Mouse (Mus musculus): ENCODE data around the gene Ifit2. TPM values are rescaled to one million over a fixed set of nuclear protein-coding genes. Genes with fewer than 3 reads are reported as not detected.
"Not testable (repeated sequence)": the region's sequence is repeated elsewhere in the genome, so short reads cannot be mapped to it uniquely, and the experiment has no call there.

Ifit2 gene
- polyA plus RNA-seq, 1 experiment from 2014 or later: 12.5 TPM

GRCm38 (mm10) chr19:34571080-34571479 is 20.6 kb downstream of the Ifit2 start:
- Histone ChIP-seq H3K36me3 (replicated peaks; ENCODE audit: control insufficient read depth, insufficient read depth, low read depth, low read length) (no peaks in the 10 kb centered on the region), H3K4me3 (ENCODE audit: low read depth, low read length) (no peak overlapping the region), H3K9ac (replicated peaks; ENCODE audit: low read length) (no peak overlapping the region), H3K27ac (replicated peaks; ENCODE audit: low read depth, low read length) (no peak overlapping the region), H3K4me2 (ENCODE audit: low read depth, low read length) (no peak overlapping the region), H3K9me3 (replicated peaks; ENCODE audit: control insufficient read depth, low read length) (no peaks in the 10 kb centered on the region), H3K4me1 (ENCODE audit: control insufficient read depth, insufficient read depth, low read length) (no peaks in the 10 kb centered on the region), H3K27me3 (ENCODE audit: control insufficient read depth, insufficient read depth, low read length) (no peaks in the 10 kb centered on the region)
- DNase-seq (ENCODE audit: low spot score) (no peak), ATAC-seq (replicated peaks; ENCODE audit: insufficient number of reproducible peaks, low FRiP score, low TSS enrichment, low read depth) (no peak)
- 90% methylated on average over 1 of the region's 1 CpGs for WGBS

GRCm38 (mm10) chr19:34573650-34574049 is 23.2 kb downstream of the Ifit2 start:
- 93% methylated on average over 5 of the region's 5 CpGs for WGBS
- H3K9ac ChIP-seq (replicated peaks; ENCODE audit: low read length): no peak overlapping the region
- no peak overlapping the region for H3K4me3 ChIP-seq (ENCODE audit: low read depth, low read length)
- no peaks in the 10 kb centered on the region for H3K4me1 ChIP-seq (ENCODE audit: control insufficient read depth, insufficient read depth, low read length)
- ATAC-seq (replicated peaks; ENCODE audit: insufficient number of reproducible peaks, low FRiP score, low TSS enrichment, low read depth) (no peak), DNase-seq (ENCODE audit: low spot score) (no peak)
- no peak overlapping the region for H3K4me2 ChIP-seq (ENCODE audit: low read depth, low read length)
- no peaks in the 10 kb centered on the region for H3K27me3 ChIP-seq (ENCODE audit: control insufficient read depth, insufficient read depth, low read length)
- no peak overlapping the region for H3K27ac ChIP-seq (replicated peaks; ENCODE audit: low read depth, low read length)
- H3K9me3 ChIP-seq (replicated peaks; ENCODE audit: control insufficient read depth, low read length): no peaks in the 10 kb centered on the region
- H3K36me3 ChIP-seq (replicated peaks; ENCODE audit: control insufficient read depth, insufficient read depth, low read depth, low read length): no peaks in the 10 kb centered on the region

GRCm38 (mm10) chr19:34577121-34577520 is 26.6 kb downstream of the Ifit2 start:
- H3K27me3 ChIP-seq (ENCODE audit: control insufficient read depth, insufficient read depth, low read length): no peaks in the 10 kb centered on the region
- H3K4me2 ChIP-seq (ENCODE audit: low read depth, low read length): no peak overlapping the region
- no peak for DNase-seq (ENCODE audit: low spot score)
- H3K4me3 ChIP-seq (ENCODE audit: low read depth, low read length): no peak overlapping the region
- no peak overlapping the region for H3K27ac ChIP-seq (replicated peaks; ENCODE audit: low read depth, low read length)
- H3K36me3 ChIP-seq (replicated peaks; ENCODE audit: control insufficient read depth, insufficient read depth, low read depth, low read length): no peaks in the 10 kb centered on the region
- WGBS: 70% methylated on average over 1 of the region's 1 CpGs
- H3K9ac ChIP-seq (replicated peaks; ENCODE audit: low read length): no peak overlapping the region
- H3K9me3 ChIP-seq (replicated peaks; ENCODE audit: control insufficient read depth, low read length): no peaks in the 10 kb centered on the region
- ATAC-seq (replicated peaks; ENCODE audit: insufficient number of reproducible peaks, low FRiP score, low TSS enrichment, low read depth): no peak
- no peaks in the 10 kb centered on the region for H3K4me1 ChIP-seq (ENCODE audit: control insufficient read depth, insufficient read depth, low read length)

- H3K4me2 ChIP-seq (ENCODE audit: low read depth, low read length); H3K27ac ChIP-seq (replicated peaks; ENCODE audit: low read depth, low read length); ATAC-seq (replicated peaks; ENCODE audit: insufficient number of reproducible peaks, low FRiP score, low TSS enrichment, low read depth); H3K9me3 ChIP-seq (replicated peaks; ENCODE audit: control insufficient read depth, low read length); H3K9ac ChIP-seq (replicated peaks; ENCODE audit: low read length); H3K36me3 ChIP-seq (replicated peaks; ENCODE audit: control insufficient read depth, insufficient read depth, low read depth, low read length); H3K27me3 ChIP-seq (ENCODE audit: control insufficient read depth, insufficient read depth, low read length); H3K4me1 ChIP-seq (ENCODE audit: control insufficient read depth, insufficient read depth, low read length); H3K4me3 ChIP-seq (ENCODE audit: low read depth, low read length); DNase-seq (ENCODE audit: low spot score): not testable (repeated sequence)
- 86% methylated on average over 2 of the region's 2 CpGs for WGBS
These were observed 32.2 kb downstream of the Ifit2 start for GRCm38 (mm10) chr19:34582696-34583095.

GRCm38 (mm10) chr19:34583126-34583766 is 32.8 kb downstream of the Ifit2 start, which contains the start of gene Ifit3:
Ifit3 (plus strand) TSS chr19:34583531.
- not testable (repeated sequence) for H3K9me3 ChIP-seq (replicated peaks; ENCODE audit: control insufficient read depth, low read length); H3K36me3 ChIP-seq (replicated peaks; ENCODE audit: control insufficient read depth, insufficient read depth, low read depth, low read length); DNase-seq (ENCODE audit: low spot score); H3K4me1 ChIP-seq (ENCODE audit: control insufficient read depth, insufficient read depth, low read length); H3K4me2 ChIP-seq (ENCODE audit: low read depth, low read length); H3K9ac ChIP-seq (replicated peaks; ENCODE audit: low read length); ATAC-seq (replicated peaks; ENCODE audit: insufficient number of reproducible peaks, low FRiP score, low TSS enrichment, low read depth); H3K27me3 ChIP-seq (ENCODE audit: control insufficient read depth, insufficient read depth, low read length); H3K4me3 ChIP-seq (ENCODE audit: low read depth, low read length); H3K27ac ChIP-seq (replicated peaks; ENCODE audit: low read depth, low read length)
- 49% methylated on average over 2 of the region's 2 CpGs for WGBS

GRCm38 (mm10) chr19:34585740-34586458 is 35.4 kb downstream of the Ifit2 start:
- not testable (repeated sequence) for H3K4me1 ChIP-seq (ENCODE audit: control insufficient read depth, insufficient read depth, low read length)

GRCm38 (mm10) chr19:34587898-34588692 is 37.6 kb downstream of the Ifit2 start:
- not testable (repeated sequence) for ATAC-seq (replicated peaks; ENCODE audit: insufficient number of reproducible peaks, low FRiP score, low TSS enrichment, low read depth); H3K9ac ChIP-seq (replicated peaks; ENCODE audit: low read length); H3K36me3 ChIP-seq (replicated peaks; ENCODE audit: control insufficient read depth, insufficient read depth, low read depth, low read length); H3K27ac ChIP-seq (replicated peaks; ENCODE audit: low read depth, low read length); H3K27me3 ChIP-seq (ENCODE audit: control insufficient read depth, insufficient read depth, low read length); H3K4me1 ChIP-seq (ENCODE audit: control insufficient read depth, insufficient read depth, low read length); H3K4me3 ChIP-seq (ENCODE audit: low read depth, low read length); H3K4me2 ChIP-seq (ENCODE audit: low read depth, low read length); H3K9me3 ChIP-seq (replicated peaks; ENCODE audit: control insufficient read depth, low read length); DNase-seq (ENCODE audit: low spot score)
- WGBS: 79% methylated on average over 6 of the region's 12 CpGs

More at GRCm38 (mm10) chr19:34585740-34586458, 35.4 kb downstream of the Ifit2 start:
- not testable (repeated sequence) for H3K27ac ChIP-seq (replicated peaks; ENCODE audit: low read depth, low read length); H3K4me2 ChIP-seq (ENCODE audit: low read depth, low read length); H3K4me3 ChIP-seq (ENCODE audit: low read depth, low read length); DNase-seq (ENCODE audit: low spot score); H3K36me3 ChIP-seq (replicated peaks; ENCODE audit: control insufficient read depth, insufficient read depth, low read depth, low read length); H3K27me3 ChIP-seq (ENCODE audit: control insufficient read depth, insufficient read depth, low read length); ATAC-seq (replicated peaks; ENCODE audit: insufficient number of reproducible peaks, low FRiP score, low TSS enrichment, low read depth); H3K9ac ChIP-seq (replicated peaks; ENCODE audit: low read length); H3K9me3 ChIP-seq (replicated peaks; ENCODE audit: control insufficient read depth, low read length)
- 73% methylated on average over 5 of the region's 5 CpGs for WGBS

GRCm38 (mm10) chr19:34588959-34589358 is 38.5 kb downstream of the Ifit2 start:
- ATAC-seq (replicated peaks; ENCODE audit: insufficient number of reproducible peaks, low FRiP score, low TSS enrichment, low read depth): no peak
- H3K9me3 ChIP-seq (replicated peaks; ENCODE audit: control insufficient read depth, low read length): no peaks in the 10 kb centered on the region
- H3K36me3 ChIP-seq (replicated peaks; ENCODE audit: control insufficient read depth, insufficient read depth, low read depth, low read length): no peaks in the 10 kb centered on the region
- H3K27ac ChIP-seq (replicated peaks; ENCODE audit: low read depth, low read length): no peak overlapping the region
- no peak overlapping the region for H3K4me3 ChIP-seq (ENCODE audit: low read depth, low read length)
- no peak overlapping the region for H3K9ac ChIP-seq (replicated peaks; ENCODE audit: low read length)
- no peaks in the 10 kb centered on the region for H3K4me1 ChIP-seq (ENCODE audit: control insufficient read depth, insufficient read depth, low read length)
- H3K4me2 ChIP-seq (ENCODE audit: low read depth, low read length): no peak overlapping the region
- no peak for DNase-seq (ENCODE audit: low spot score)
- H3K27me3 ChIP-seq (ENCODE audit: control insufficient read depth, insufficient read depth, low read length): no peaks in the 10 kb centered on the region

All from embryonic facial prominence, embryonic 11.5 days (tissue).